Mouse (Mus musculus) stomach, postnatal 0 days (tissue): Measurements from ENCODE around the gene Fbxl21.

Source experiments
- CTCF ChIP-seq: IDR thresholded peaks from 2 replicates; pipeline ENCODE4 v1.5.1; 2016; ENCODE audit warnings: antibody characterized with exemption, low read depth, mild to moderate bottlenecking, moderate library complexity
- EP300 ChIP-seq: optimal IDR thresholded peaks from 2 replicates; pipeline ENCODE3; 2016; ENCODE audit warnings: antibody characterized with exemption

DNA sequence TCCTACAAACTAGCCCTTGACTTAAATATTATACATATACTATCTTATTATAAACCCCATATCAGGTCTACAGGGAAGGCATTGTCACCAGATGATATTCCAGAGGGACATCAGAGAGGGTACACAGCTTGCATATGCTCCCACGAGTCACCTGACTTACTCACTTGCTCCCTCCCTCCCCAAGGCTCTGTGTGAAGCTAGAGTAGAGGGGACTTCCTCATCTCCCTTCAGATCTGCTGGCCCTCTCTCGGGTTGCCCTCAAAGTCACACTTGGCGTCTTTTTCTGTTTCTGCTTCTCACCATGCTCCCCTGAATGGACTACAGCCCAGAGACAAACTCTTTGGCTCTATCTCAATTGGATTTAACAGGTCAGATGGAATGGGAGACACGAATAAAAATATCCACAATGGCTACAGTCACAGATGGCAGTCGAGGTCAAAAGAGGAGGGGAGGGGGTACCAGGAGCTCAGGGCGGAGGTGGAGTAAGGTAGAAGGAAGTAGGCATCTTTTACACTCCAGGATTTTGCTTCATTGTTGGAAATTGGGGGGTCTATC is 20.3 kb upstream of the Fbxl21 start:
- no peak for TF ChIP-seq EP300
- no peak for TF ChIP-seq CTCF
